Mouse (Mus musculus) CD4-positive, CD25-positive, alpha-beta regulatory T cell, adult 9 weeks (primary cell): Measurements from ENCODE around the gene Slc25a23. TPM values are rescaled to one million over a fixed set of nuclear protein-coding genes. Genes with fewer than 3 reads are reported as not detected.

ENCODE experiments used
- polyA plus RNA-seq: library from polyadenylated mRNA; unstranded; fragments of 100-300 nt; shearing (Covaris generic); gene quantifications from one replicate; pipeline ENCODE4 v1.2.1, GENCODE M21; 2017

Gene Slc25a23
- polyA plus RNA-seq, result 3.3 TPM

GRCm38 (mm10) chr17:57059486-57059977, at the start of gene Slc25a23:
Slc25a23 (minus strand) TSS chr17:57059863.

DNA sequence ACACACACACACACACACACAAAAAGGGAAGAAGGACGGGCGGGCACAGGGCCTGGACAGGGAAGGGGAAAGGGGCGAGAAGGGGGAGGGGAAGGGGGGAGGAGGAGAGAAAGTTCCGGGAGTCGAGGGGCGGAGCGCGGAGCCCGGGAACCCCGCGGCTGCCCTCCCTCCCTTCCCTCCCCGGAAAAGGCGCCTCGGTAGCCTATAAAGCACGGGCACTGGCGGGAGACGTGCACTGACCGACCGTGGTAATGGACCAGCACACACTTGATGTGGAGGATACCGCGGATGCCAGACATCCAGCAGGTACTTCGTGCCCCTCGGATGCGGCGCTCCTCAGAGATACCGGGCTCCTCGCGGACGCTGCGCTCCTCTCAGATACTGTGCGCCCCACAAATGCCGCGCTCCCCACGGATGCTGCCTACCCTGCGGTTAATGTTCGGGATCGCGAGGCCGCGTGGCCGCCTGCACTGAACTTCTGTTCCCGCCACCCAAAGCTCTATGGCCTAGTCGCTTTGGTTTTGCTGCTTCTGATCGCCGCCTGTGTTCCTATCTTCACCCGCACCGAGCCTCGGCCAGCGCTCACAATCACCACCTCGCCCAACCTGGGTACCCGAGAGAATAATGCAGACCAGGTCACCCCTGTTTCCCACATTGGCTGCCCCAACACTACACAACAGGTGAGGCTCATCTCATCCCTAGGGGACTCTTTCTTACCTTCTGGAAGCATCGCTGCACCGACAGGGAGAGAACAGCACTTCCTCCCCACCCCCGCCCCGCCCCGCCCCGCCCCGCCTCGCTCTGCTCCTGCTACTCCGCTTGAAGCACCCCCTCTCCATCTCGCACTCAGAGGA, 45.7 kb upstream of the Slc25a23 start, which contains the start of gene Tnfsf9:
Gene Tnfsf9 (plus strand): TSS at position 145 of the 854 bp plus-strand sequence.

GRCm38 (mm10) chr17:57087049-57087832, 27.6 kb upstream of the Slc25a23 start, which contains the start of gene Tubb4a:
Tubb4a (minus strand) TSS chr17:57087782.

GRCm38 (mm10) chr17:57078336-57078735, 18.7 kb upstream of the Slc25a23 start, which contains the start of gene Dennd1c:
Dennd1c (minus strand) TSS chr17:57078514.

DNA sequence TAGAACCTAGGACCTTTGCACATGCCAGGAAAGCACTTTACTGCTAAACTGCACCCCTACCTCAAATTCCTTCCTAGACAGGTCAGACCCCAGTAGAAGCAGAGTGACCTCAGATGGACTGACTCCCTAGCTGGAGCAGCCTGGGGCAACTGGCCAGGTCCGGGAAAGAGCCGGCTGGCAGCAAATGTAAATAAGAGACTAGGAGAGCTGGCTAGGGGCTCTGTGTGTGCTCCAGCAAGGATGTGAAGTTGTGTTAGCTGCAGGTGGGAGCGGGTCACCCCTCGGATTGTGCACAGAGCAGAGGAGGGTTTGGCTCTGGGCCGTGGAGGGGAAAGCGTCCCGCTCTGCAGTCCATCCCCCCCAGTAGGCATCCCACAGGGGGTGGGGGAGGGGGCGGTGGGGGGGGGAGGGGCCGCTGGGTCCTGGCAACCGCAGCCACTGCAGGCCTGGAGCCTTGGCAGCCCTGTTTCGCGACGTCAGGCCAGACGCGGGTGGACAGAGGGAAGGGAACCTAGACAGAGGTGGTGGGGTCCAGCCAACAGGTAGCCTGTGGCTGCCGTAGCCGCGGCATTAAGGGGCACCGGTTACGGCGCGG, 675 bp downstream of the Slc25a23 start, which contains the start of gene Crb3:
Gene Crb3 (plus strand): TSS at position 215 of the 595 bp plus-strand sequence.

GRCm38 (mm10) chr17:57041554-57041953, 18.1 kb downstream of the Slc25a23 start, which contains the start of gene Slc25a41:
Slc25a41 (minus strand) TSS chr17:57041654.

DNA sequence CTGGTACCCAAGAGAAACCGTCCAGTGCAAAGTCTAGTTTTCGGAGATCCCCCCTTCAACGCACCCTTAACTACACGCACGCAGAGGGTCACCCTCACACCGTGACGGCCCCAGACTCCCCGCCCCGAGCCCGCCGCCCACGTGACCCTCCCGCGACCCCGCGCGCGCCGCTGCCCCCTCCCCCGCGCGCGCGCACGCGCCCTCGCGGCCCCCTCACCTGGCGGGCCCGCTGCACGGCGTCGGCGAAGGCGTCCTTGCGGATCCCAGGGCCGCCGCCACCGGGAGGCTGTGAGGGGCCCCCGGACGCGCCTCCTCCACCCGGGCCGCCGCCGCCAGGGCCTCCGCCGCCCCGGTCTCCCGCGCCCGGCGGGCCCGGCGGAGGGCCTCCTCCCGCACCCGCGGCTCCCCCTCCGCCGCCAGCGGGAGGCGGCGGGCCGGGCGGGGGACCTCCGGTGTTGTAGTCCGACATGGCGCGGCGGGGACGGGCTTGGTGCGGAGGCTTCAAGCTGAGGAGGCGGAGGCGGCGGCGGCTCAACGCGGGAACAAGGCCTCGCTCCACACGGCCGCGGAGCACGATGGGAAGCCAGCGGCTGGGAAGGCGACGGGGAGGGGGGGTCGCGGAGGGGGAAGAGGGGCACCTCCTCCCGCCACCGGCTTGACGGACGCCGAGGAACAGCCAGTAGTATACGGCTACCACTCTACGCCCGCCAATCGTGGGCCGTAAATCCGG, 28.6 kb downstream of the Slc25a23 start, which contains the start of gene Khsrp:
Gene Khsrp (minus strand): TSS at position 592 of the 730 bp plus-strand sequence.

GRCm38 (mm10) chr17:57011236-57012141, 48.2 kb downstream of the Slc25a23 start, which contains the start of the genes Gtf2f1 and Gm17949:
Gtf2f1 (minus strand) TSS chr17:57011288.
Gm17949 (plus strand) TSS chr17:57011469.

GRCm38 (mm10) chr17:56999968-57000609, 59.6 kb downstream of the Slc25a23 start, which contains the start of gene Pspn:
Pspn (minus strand) TSS chr17:57000018.

DNA sequence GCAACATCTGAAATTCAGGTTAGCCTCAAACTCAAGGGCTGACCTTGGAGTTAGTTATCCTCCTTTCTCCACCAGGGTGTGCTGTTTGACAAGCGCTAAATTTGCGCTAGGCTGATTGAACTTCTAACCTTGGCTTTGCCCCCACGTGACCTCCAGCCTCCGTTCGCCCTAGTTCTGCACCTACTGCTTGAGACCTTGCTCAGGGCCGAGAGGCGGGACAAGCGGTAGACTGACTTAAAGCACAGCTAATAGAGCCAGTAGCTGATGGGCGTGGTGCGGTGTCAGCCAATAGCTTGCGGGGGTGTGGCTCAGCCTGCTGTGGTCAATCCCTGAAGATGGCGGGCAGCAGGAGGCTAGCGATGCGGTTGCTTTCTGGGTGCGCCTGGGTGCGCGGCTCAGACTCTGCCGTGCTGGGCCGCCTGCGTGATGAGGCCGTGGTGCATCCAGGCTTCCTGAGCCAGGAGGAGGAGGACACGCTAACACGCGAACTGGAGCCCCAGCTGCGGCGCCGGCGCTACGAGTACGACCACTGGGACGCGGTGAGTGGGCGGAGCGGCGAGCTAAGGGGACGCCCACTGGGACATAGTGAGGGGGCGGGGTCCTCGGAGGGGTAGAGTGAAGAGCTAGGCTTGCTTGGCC, 62.5 kb downstream of the Slc25a23 start, which contains the start of gene Alkbh7:
Gene Alkbh7 (plus strand): TSS at position 311 of the 639 bp plus-strand sequence.

Other genes starting within 250 kb of the Slc25a23 start
- gene Rfx2, start 228.8 kb downstream of the Slc25a23 start, polyA plus RNA-seq, result 1.0 TPM
- 0.10 TPM for gene Acsbg2, start 185.4 kb downstream of the Slc25a23 start, polyA plus RNA-seq
- gene 1700061G19Rik, start 184.4 kb downstream of the Slc25a23 start, polyA plus RNA-seq, result 0.43 TPM
- gene Mllt1, start 124.4 kb downstream of the Slc25a23 start, polyA plus RNA-seq, result 2.8 TPM
- not detected for gene Acer1, start 77.7 kb downstream of the Slc25a23 start, polyA plus RNA-seq
- gene Clpp, start 69.6 kb downstream of the Slc25a23 start, polyA plus RNA-seq, result 93.4 TPM
- gene Alkbh7, start 62.5 kb downstream of the Slc25a23 start, polyA plus RNA-seq, result 46.9 TPM
- not detected for gene Pspn, start 59.8 kb downstream of the Slc25a23 start, polyA plus RNA-seq
- 98.1 TPM for gene Gtf2f1, start 48.6 kb downstream of the Slc25a23 start, polyA plus RNA-seq
- gene Gm17949, start 48.4 kb downstream of the Slc25a23 start, polyA plus RNA-seq, result 0.84 TPM
- gene Khsrp, start 28.3 kb downstream of the Slc25a23 start, polyA plus RNA-seq, result 9.0 TPM
- gene Slc25a41, start 18.2 kb downstream of the Slc25a23 start, polyA plus RNA-seq, result not detected
- gene Crb3, start 758 bp downstream of the Slc25a23 start, polyA plus RNA-seq, result 2.7 TPM
- gene Dennd1c, start 18.7 kb upstream of the Slc25a23 start, polyA plus RNA-seq, result 310 TPM
- 3.3 TPM for gene Tubb4a, start 27.9 kb upstream of the Slc25a23 start, polyA plus RNA-seq
- 10.4 TPM for gene Tnfsf9, start 45.5 kb upstream of the Slc25a23 start, polyA plus RNA-seq
- 0.88 TPM for gene Cd70, start 89.9 kb upstream of the Slc25a23 start, polyA plus RNA-seq
- gene Tnfsf14, start 134.3 kb upstream of the Slc25a23 start, polyA plus RNA-seq, result 13.4 TPM
- 3.5 TPM for gene C3, start 168.3 kb upstream of the Slc25a23 start, polyA plus RNA-seq
- gene Gpr108, start 188.6 kb upstream of the Slc25a23 start, polyA plus RNA-seq, result 96.4 TPM
- 4.6 TPM for gene Trip10, start 189.6 kb upstream of the Slc25a23 start, polyA plus RNA-seq
- gene Vav1, start 219.2 kb upstream of the Slc25a23 start, polyA plus RNA-seq, result 243 TPM